Mouse (Mus musculus) heart, postnatal 0 days (tissue): Measurements from ENCODE around the gene Txlnb.

ENCODE experiments used
- CTCF ChIP-seq: IDR thresholded peaks from 2 replicates; pipeline ENCODE4 v1.5.1; 2016; ENCODE audit warnings: antibody characterized with exemption, control low read depth, low read depth
- EP300 ChIP-seq: IDR thresholded peaks from 2 replicates; pipeline ENCODE4 v1.6.1; 2016; ENCODE audit warnings: antibody characterized with exemption, low read depth

DNA sequence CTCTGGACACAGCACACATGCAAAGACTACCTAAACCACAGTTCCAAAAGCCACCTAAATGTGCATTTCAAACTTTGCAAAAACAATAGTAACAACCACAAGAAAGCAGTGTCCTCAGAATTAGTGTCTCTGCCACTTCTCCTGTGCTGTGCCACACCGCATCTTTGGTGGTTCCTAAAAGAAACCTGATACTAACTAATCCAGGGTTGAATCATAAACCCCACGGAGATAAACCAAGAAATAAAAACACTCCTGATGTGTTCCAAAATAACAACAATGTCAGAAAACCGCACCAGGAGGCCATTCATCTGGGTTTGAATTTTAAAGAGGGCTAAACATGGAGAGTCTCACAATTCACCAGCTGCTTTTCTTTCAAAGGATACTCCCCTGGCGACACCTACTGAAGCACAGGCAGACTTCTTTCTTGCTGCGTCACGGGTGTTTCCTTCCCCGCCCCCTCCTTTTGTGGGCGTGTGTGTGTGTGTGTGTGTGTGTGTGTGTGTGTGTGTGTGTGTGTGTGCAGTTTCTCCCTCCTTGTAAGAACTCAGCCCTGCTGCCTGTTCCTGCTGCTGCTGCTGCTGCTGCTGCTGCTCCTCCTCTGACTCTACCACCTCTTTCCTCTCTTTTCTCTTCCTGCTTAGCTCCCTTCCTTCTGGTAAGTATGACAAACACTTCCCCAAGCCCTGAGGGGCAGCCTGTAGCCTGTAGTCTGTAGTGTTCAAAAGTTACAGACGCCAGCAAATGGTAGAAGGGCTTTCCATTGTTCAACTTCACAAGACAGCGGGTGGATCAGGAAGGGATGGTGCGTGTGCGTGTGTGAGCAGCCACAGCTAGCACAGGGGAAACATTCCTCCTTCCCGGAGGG lies at the start of gene Txlnb:
- peak; percentile 56 for TF ChIP-seq CTCF
- peak; percentile 69; the same call in 1 of the 2 replicates for TF ChIP-seq EP300
